Mouse (Mus musculus) testis, adult 10 weeks (tissue): ENCODE data around the gene Btg1-ps1. TPM values are rescaled to one million over a fixed set of nuclear protein-coding genes. Genes with fewer than 3 reads are reported as not detected.

Source experiments
- polyA plus RNA-seq: library from polyadenylated mRNA; stranded (reverse); fragments of 350-450 nt; fragmentation: Illumina TruSeq; extraction: RNeasy Lipid Tissue Mini Kit (QIAGEN cat#74804); gene quantifications from one replicate; pipeline ENCODE4 v1.2.3, GENCODE M21; 2014; ENCODE audit warnings: low read depth, low replicate concordance

Gene Btg1-ps1
- 8.4 TPM for polyA plus RNA-seq

DNA sequence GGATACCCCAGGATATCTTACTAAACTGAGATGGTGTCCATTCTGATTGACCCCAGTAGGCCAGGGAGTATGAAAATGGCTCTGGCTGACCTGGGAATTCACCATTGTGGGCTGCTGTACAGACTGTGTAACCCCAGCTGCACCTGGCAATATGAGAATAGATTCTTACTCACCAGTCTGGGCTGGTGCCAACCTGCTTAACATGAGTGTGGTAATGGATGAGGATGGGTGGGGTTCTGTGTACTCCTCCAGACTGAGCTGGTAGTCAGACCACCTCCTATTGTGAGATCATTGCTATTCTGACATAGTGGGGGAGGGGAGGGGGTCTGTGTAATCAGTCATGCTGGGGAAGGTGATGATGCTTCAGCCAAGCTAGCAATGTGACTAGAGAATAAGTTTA is at the start of gene Btg1-ps1:
TSS of gene Btg1-ps1 (minus strand) at position 219 of the 400 bp plus-strand sequence.

DNA sequence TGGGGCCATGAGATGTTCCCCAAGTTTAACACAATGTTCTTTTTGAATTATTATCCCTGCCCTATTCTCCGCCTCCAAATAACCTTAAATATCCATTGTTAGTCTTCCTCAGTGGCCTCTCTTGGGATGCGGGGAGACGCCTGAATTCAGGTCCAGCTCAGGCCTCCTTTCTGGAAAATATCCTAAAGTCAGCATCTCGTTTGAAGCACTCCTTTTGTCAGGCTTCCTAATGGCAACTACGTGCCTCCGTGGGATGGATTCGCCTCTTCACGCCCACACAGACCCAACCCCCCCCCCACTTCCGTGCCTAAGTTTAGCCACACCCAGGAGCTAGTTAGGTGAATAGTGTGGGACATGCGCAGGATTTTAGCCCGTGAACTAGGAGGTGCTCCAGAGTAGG is 47.6 kb upstream of the Btg1-ps1 start, which contains the start of gene Rhox10:
TSS of gene Rhox10 (plus strand) at position 301 of the 400 bp plus-strand sequence.

DNA sequence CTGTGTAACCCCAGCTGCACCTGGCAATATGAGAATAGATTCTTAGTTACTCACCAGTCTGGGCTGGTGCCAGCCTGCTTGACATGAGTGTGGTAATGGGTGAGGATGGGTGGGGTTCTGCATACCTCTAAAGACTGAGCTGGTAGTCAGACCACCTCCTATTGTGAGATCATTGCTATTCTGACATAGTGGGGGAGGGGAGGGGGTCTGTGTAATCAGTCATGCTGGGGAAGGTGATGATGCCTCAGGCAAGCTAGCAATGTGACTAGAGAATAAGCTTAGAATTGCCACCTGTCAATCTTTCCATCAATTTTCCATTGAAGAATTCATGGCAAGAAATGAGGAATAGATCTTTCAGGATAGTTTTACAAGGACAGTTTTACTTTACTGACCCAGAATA is 24.4 kb upstream of the Btg1-ps1 start, which contains the start of gene Btg1-ps2:
TSS of gene Btg1-ps2 (minus strand) at position 101 of the 400 bp plus-strand sequence.

Other genes with a start within 250 kb of the Btg1-ps1 start
- 9.8 TPM for gene Rhox5, start 214.0 kb downstream of the Btg1-ps1 start, polyA plus RNA-seq
- gene Rhox6, start 191.9 kb downstream of the Btg1-ps1 start, polyA plus RNA-seq = not detected
- gene Rhox7a, start 187.1 kb downstream of the Btg1-ps1 start, polyA plus RNA-seq = not detected
- gene Rhox8, start 139.9 kb downstream of the Btg1-ps1 start, polyA plus RNA-seq = 24.1 TPM
- 0.34 TPM for gene Rhox7b, start 121.6 kb downstream of the Btg1-ps1 start, polyA plus RNA-seq
- gene Rhox9, start 117.0 kb downstream of the Btg1-ps1 start, polyA plus RNA-seq = not detected
- gene Btg1-ps2, start 24.3 kb upstream of the Btg1-ps1 start, polyA plus RNA-seq = 6.7 TPM
- gene Rhox10, start 47.7 kb upstream of the Btg1-ps1 start, polyA plus RNA-seq = 1.1 TPM
- 6.3 TPM for gene Rhox11, start 66.3 kb upstream of the Btg1-ps1 start, polyA plus RNA-seq
- gene Rhox12, start 92.1 kb upstream of the Btg1-ps1 start, polyA plus RNA-seq = not detected
- gene Rhox13, start 102.4 kb upstream of the Btg1-ps1 start, polyA plus RNA-seq = 1.9 TPM
- 8.5 TPM for gene Zbtb33, start 171.0 kb upstream of the Btg1-ps1 start, polyA plus RNA-seq
- gene Tmem255a, start 233.6 kb upstream of the Btg1-ps1 start, polyA plus RNA-seq = 46.9 TPM